Mouse (Mus musculus): ENCODE results near the gene Xndc1. TPM values are rescaled to one million over a fixed set of nuclear protein-coding genes. Genes with fewer than 3 reads are reported as not detected.
A peak's percentile ranks its signal among the peaks of the same experiment; 100 is the strongest.

The Xndc1 gene
- total RNA-seq, 1 experiment, result 32.2 TPM

DNA sequence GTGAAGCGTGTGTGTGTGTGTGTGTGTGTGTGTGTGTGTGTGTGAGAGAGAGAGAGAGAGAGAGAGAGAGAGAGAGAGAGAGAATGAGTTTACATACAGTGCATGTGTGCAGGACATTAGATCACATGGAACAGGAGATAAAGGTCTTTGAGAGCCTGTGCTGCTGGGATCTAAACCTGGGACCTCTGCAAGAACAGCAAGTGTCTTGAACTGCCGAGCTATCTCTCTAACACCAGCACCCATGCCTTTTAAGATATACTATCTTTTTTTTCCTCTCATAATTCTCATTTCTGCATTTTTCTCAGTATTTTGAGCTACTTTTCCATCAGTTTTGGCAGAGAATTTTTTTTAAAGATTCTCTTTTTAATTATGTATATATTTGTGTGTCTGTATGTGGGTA lies 38.2 kb downstream of the Xndc1 start:
- in situ Hi-C loops (cut with MboI; ENCODE audit: low sequenced_read_pairs in 2 of 2, unreplicated experiment in 2 of 2), result no loop called here
- no peaks in the 10 kb centered on the region for H3K36me3 ChIP-seq (ENCODE audit: control insufficient read depth, insufficient read depth, low read length, poor library complexity, severe bottlenecking)
- no peaks in the 10 kb centered on the region for H3K9me3 ChIP-seq (ENCODE audit: control insufficient read depth, insufficient read depth, low read depth, low read length)
- H3K27ac ChIP-seq (ENCODE audit: insufficient read depth, low read depth, low read length, poor library complexity, severe bottlenecking), result no peak overlapping the region
- TF ChIP-seq CHD2 (IDR thresholded peaks at IDR 0.05; ENCODE audit: low read depth, low read length) (no peak), MAFK (IDR thresholded peaks at IDR 0.05; ENCODE audit: insufficient read depth, low read depth, low read length) (no peak), HCFC1 (IDR thresholded peaks at IDR 0.05; ENCODE audit: borderline replicate concordance, insufficient read depth, low read length) (no peak), ZNF384 (IDR thresholded peaks at IDR 0.05; ENCODE audit: low read depth, low read length) (no peak), ZC3H11A (IDR thresholded peaks at IDR 0.05; ENCODE audit: borderline replicate concordance, low read depth, low read length) (no peak)
- no peak overlapping the region for H3K4me3 ChIP-seq (ENCODE audit: insufficient read depth in 1 of 2, low read depth in 1 of 2, low read length in 2 of 2, poor library complexity in 1 of 2, severe bottlenecking in 1 of 2)
- no peak overlapping the region for H3K9ac ChIP-seq (ENCODE audit: insufficient read depth, low read depth, low read length, poor library complexity, severe bottlenecking)
- no peak for DNase-seq (ENCODE audit: low read depth, low spot score)
- H3K4me1 ChIP-seq (ENCODE audit: control insufficient read depth in 2 of 2, insufficient read depth in 2 of 2, low read length in 2 of 2, poor library complexity in 1 of 2), result peaks cover 15 to 25% of the 10 kb centered on the region in 2 experiments

DNA sequence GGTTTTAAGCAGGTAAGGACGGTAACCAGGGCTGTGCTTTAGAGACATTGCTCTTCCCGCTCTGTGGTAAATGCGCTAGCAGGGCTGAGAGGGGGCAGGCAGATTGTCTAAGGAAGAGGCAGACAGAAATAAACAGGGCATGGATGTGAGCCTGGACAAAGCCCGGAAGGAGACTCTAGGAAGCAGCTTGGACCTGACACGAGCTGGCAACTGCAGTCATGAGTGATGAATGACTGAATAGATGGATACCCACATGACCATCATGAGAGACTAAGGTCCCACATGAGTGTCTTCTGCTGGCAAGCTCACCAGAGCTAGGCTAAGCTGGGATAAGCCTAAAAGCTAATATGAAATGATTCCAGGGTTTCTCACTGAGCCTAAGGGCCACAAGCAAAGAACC lies 38.8 kb downstream of the Xndc1 start:
- H3K9ac ChIP-seq (ENCODE audit: insufficient read depth, low read depth, low read length, poor library complexity, severe bottlenecking), result no peak overlapping the region
- H3K27ac ChIP-seq (ENCODE audit: insufficient read depth, low read depth, low read length, poor library complexity, severe bottlenecking), result no peak overlapping the region
- TF ChIP-seq MAFK (IDR thresholded peaks at IDR 0.05; ENCODE audit: insufficient read depth, low read depth, low read length), result no peak
- TF ChIP-seq ZC3H11A (IDR thresholded peaks at IDR 0.05; ENCODE audit: borderline replicate concordance, low read depth, low read length), result no peak
- no peak for TF ChIP-seq CHD2 (IDR thresholded peaks at IDR 0.05; ENCODE audit: low read depth, low read length)
- TF ChIP-seq HCFC1 (IDR thresholded peaks at IDR 0.05; ENCODE audit: borderline replicate concordance, insufficient read depth, low read length), result no peak
- in situ Hi-C loops (cut with MboI; ENCODE audit: low sequenced_read_pairs in 2 of 2, unreplicated experiment in 2 of 2), result no loop called here
- peaks cover 15 to 25% of the 10 kb centered on the region in 2 experiments for H3K4me1 ChIP-seq (ENCODE audit: control insufficient read depth in 2 of 2, insufficient read depth in 2 of 2, low read length in 2 of 2, poor library complexity in 1 of 2)
- DNase-seq (ENCODE audit: low read depth, low spot score), result no peak
- H3K36me3 ChIP-seq (ENCODE audit: control insufficient read depth, insufficient read depth, low read length, poor library complexity, severe bottlenecking), result no peaks in the 10 kb centered on the region
- H3K4me3 ChIP-seq (ENCODE audit: insufficient read depth in 1 of 2, low read depth in 1 of 2, low read length in 2 of 2, poor library complexity in 1 of 2, severe bottlenecking in 1 of 2), result no peak overlapping the region
- no peaks in the 10 kb centered on the region for H3K9me3 ChIP-seq (ENCODE audit: control insufficient read depth, insufficient read depth, low read depth, low read length)

DNA sequence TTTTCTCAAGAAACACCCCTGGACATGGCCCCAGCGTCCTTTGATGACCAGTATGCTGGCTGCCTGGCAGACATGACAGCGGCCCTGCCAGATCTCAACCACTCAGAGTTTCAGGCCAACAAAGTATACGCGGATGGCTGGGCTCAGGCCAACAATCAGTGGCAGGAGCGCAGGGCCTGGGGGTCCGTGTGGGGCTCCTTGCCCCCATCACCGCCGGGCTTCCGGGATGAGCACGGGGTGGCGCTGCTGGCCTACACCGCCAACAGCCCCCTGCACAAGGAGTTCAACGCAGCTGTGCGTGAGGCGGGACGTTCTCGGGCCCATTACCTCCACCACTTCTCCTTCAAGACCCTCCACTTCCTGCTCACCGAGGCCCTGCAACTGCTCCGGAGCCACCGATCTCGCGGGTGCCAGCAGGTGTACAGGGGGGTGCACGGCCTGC lies 41.4 kb downstream of the Xndc1 start:
- Histone ChIP-seq H3K9ac (ENCODE audit: insufficient read depth, low read depth, low read length, poor library complexity, severe bottlenecking) (peak overlapping the region; percentile 70), H3K4me1 (ENCODE audit: control insufficient read depth in 2 of 2, insufficient read depth in 2 of 2, low read length in 2 of 2, poor library complexity in 1 of 2) (peaks cover 3% of the 10 kb centered on the region in 2 experiments; a peak in 2 of 4 replicates), H3K27ac (ENCODE audit: insufficient read depth, low read depth, low read length, poor library complexity, severe bottlenecking) (no peak overlapping the region), H3K36me3 (ENCODE audit: control insufficient read depth, insufficient read depth, low read length, poor library complexity, severe bottlenecking) (no peaks in the 10 kb centered on the region), H3K4me3 (ENCODE audit: insufficient read depth in 1 of 2, low read depth in 1 of 2, low read length in 2 of 2, poor library complexity in 1 of 2, severe bottlenecking in 1 of 2) (peak overlapping the region; percentile 64 to 74), H3K9me3 (ENCODE audit: control insufficient read depth, insufficient read depth, low read depth, low read length) (no peaks in the 10 kb centered on the region)
- DNase-seq (ENCODE audit: low read depth, low spot score), result no peak
- TF ChIP-seq MAFK (IDR thresholded peaks at IDR 0.05; ENCODE audit: insufficient read depth, low read depth, low read length) (no peak), ZNF384 (IDR thresholded peaks at IDR 0.05; ENCODE audit: low read depth, low read length) (no peak), HCFC1 (IDR thresholded peaks at IDR 0.05; ENCODE audit: borderline replicate concordance, insufficient read depth, low read length) (no peak), CHD2 (IDR thresholded peaks at IDR 0.05; ENCODE audit: low read depth, low read length) (no peak), ZC3H11A (IDR thresholded peaks at IDR 0.05; ENCODE audit: borderline replicate concordance, low read depth, low read length) (no peak)
- in situ Hi-C loops (cut with MboI; ENCODE audit: low sequenced_read_pairs in 2 of 2, unreplicated experiment in 2 of 2), result no loop called here

DNA sequence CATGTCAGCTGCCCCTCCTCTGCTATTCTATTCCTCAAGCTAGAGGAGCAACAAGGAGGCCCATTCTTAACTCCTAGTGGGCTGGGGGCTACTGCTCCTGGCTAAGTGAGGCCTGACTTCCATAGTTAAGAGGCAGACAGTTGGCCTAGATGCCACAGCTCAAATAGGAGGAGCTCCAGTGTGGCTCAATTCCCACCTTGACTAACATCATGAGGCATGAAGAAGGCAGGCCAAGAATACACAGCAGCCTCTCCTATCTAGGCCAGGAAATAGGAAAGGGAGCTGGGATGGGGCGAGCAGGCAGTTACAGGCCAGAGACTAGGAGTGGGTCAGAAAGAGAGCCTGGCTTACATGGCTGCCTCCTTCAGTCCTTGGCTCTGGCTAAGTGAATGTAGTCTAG lies 42.9 kb downstream of the Xndc1 start:
- no peak overlapping the region for H3K9ac ChIP-seq (ENCODE audit: insufficient read depth, low read depth, low read length, poor library complexity, severe bottlenecking)
- H3K36me3 ChIP-seq (ENCODE audit: control insufficient read depth, insufficient read depth, low read length, poor library complexity, severe bottlenecking), result no peaks in the 10 kb centered on the region
- no peak overlapping the region for H3K4me3 ChIP-seq (ENCODE audit: insufficient read depth in 1 of 2, low read depth in 1 of 2, low read length in 2 of 2, poor library complexity in 1 of 2, severe bottlenecking in 1 of 2)
- DNase-seq (ENCODE audit: low read depth, low spot score), result no peak
- no peaks in the 10 kb centered on the region for H3K9me3 ChIP-seq (ENCODE audit: control insufficient read depth, insufficient read depth, low read depth, low read length)
- no peak for TF ChIP-seq ZC3H11A (IDR thresholded peaks at IDR 0.05; ENCODE audit: borderline replicate concordance, low read depth, low read length)
- TF ChIP-seq CHD2 (IDR thresholded peaks at IDR 0.05; ENCODE audit: low read depth, low read length), result no peak
- no peak for TF ChIP-seq HCFC1 (IDR thresholded peaks at IDR 0.05; ENCODE audit: borderline replicate concordance, insufficient read depth, low read length)
- TF ChIP-seq MAFK (IDR thresholded peaks at IDR 0.05; ENCODE audit: insufficient read depth, low read depth, low read length), result no peak
- no peak for TF ChIP-seq ZNF384 (IDR thresholded peaks at IDR 0.05; ENCODE audit: low read depth, low read length)
- H3K27ac ChIP-seq (ENCODE audit: insufficient read depth, low read depth, low read length, poor library complexity, severe bottlenecking), result no peak overlapping the region
- H3K4me1 ChIP-seq (ENCODE audit: control insufficient read depth in 2 of 2, insufficient read depth in 2 of 2, low read length in 2 of 2, poor library complexity in 1 of 2), result peaks cover 0 to 6% of the 10 kb centered on the region in 2 experiments; a peak in 1 of 4 replicates
- in situ Hi-C loops (cut with MboI; ENCODE audit: low sequenced_read_pairs in 2 of 2, unreplicated experiment in 2 of 2), result no loop called here

DNA sequence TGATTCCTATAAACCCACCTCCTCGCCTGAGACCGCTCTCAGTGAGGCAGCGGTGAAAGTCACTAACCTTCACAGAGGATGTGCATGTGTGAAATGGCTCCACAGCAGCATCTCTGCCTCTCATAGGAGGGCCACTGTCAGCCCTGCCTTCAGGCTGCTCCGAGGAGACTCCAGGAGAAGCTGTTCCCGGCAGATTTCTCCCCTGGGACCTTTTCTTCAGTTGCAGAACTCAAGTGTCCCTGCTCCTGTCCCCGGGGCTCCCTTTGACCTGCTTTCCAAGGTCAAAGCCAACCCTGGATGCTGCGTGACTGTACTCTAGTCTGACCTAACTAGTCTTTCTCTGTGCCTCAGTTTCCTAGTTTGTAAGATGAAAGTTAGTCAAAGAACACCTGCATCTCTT lies 43.9 kb downstream of the Xndc1 start, which contains the start of gene Art5:
Gene Art5 (minus strand): TSS at position 319 of the 400 bp plus-strand sequence.
- TF ChIP-seq ZNF384 (IDR thresholded peaks at IDR 0.05; ENCODE audit: low read depth, low read length) (no peak), MAFK (IDR thresholded peaks at IDR 0.05; ENCODE audit: insufficient read depth, low read depth, low read length) (no peak), HCFC1 (IDR thresholded peaks at IDR 0.05; ENCODE audit: borderline replicate concordance, insufficient read depth, low read length) (no peak), ZC3H11A (IDR thresholded peaks at IDR 0.05; ENCODE audit: borderline replicate concordance, low read depth, low read length) (no peak), CHD2 (IDR thresholded peaks at IDR 0.05; ENCODE audit: low read depth, low read length) (no peak)
- H3K27ac ChIP-seq (ENCODE audit: insufficient read depth, low read depth, low read length, poor library complexity, severe bottlenecking), result no peak within 1 kb of the TSS
- H3K9ac ChIP-seq (ENCODE audit: insufficient read depth, low read depth, low read length, poor library complexity, severe bottlenecking), result no peak within 1 kb of the TSS
- no peak for DNase-seq (ENCODE audit: low read depth, low spot score)
- H3K4me1 ChIP-seq (ENCODE audit: control insufficient read depth in 2 of 2, insufficient read depth in 2 of 2, low read length in 2 of 2, poor library complexity in 1 of 2), result peaks cover 0 to 9% of the 10 kb centered on the region in 2 experiments; a peak in 1 of 4 replicates
- H3K9me3 ChIP-seq (ENCODE audit: control insufficient read depth, insufficient read depth, low read depth, low read length), result no peaks in the 10 kb centered on the region
- no peak within 1 kb of the TSS for H3K4me3 ChIP-seq (ENCODE audit: insufficient read depth in 1 of 2, low read depth in 1 of 2, low read length in 2 of 2, poor library complexity in 1 of 2, severe bottlenecking in 1 of 2)
- no peaks in the 10 kb centered on the region for H3K36me3 ChIP-seq (ENCODE audit: control insufficient read depth, insufficient read depth, low read length, poor library complexity, severe bottlenecking)
- in situ Hi-C loops (cut with MboI; ENCODE audit: low sequenced_read_pairs in 2 of 2, unreplicated experiment in 2 of 2), result no loop called here

Data from ES-E14 (cell line).